Mouse (Mus musculus): Measurements from ENCODE around the gene 4930595D18Rik.

DNA sequence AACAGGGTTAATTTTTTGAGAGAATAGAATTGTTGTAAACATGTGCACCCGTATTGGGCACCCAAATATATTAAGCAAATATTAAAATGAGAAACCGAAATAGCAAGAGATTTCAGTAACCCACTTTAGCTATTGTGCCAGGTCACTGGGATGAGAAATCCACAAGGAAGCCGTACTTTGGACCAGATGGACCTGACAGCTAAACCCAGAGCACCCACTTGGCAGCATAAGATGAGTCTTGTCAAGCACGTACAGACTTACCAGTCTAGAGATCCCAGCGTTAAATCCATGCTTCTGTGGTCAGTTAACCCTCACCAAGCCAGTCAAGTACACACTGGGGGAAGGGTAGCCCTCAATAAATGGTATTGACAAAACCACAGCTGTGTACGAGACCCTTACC lies 58.6 kb downstream of the 4930595D18Rik start:
- TF ChIP-seq JUND (IDR thresholded peaks at IDR 0.05; ENCODE audit: low read depth, low read length) (no peak), POLR2AphosphoS5 (IDR thresholded peaks at IDR 0.05; ENCODE audit: borderline replicate concordance, low read depth, low read length) (no peak), NRF1 (IDR thresholded peaks at IDR 0.05; ENCODE audit: insufficient read depth, low read depth, low read length, poor library complexity, severe bottlenecking) (no peak)

Measured in MEL (cell line).